Mouse (Mus musculus) 416B (cell line): ENCODE measurements around the gene Gm5901.
A peak's percentile ranks its signal among the peaks of the same experiment; 100 is the strongest.
"Not testable (repeated sequence)": the region's sequence is repeated elsewhere in the genome, so short reads cannot be mapped to it uniquely, and the experiment has no call there.

ENCODE experiments used
- DNase-seq: peaks from one replicate; pipeline ENCODE4 v3.0.0; 2011; ENCODE audit warnings: low read depth

The Gm5901 gene

GRCm38 (mm10) chr7:105374866-105375265 lies at the start of gene Gm5901:
Gene Gm5901 (plus strand): TSS chr7:105375038.
- DNase-seq, result no peak

- no peak for DNase-seq
These were observed 49.5 kb upstream of the Gm5901 start for GRCm38 (mm10) chr7:105325302-105325701.

GRCm38 (mm10) chr7:105334004-105334403 lies 40.8 kb upstream of the Gm5901 start, which contains the start of gene Olfr690:
Gene Olfr690 (minus strand): TSS chr7:105334104.
- no peak for DNase-seq

GRCm38 (mm10) chr7:105342170-105342569 lies 32.7 kb upstream of the Gm5901 start, which contains the start of gene Olfr691:
Gene Olfr691 (minus strand): TSS chr7:105342270.
- no peak for DNase-seq

- DNase-seq, result no peak
These were observed 32.1 kb upstream of the Gm5901 start for GRCm38 (mm10) chr7:105342752-105343151.

GRCm38 (mm10) chr7:105356064-105356463 lies 18.8 kb upstream of the Gm5901 start:
- not testable (repeated sequence) for DNase-seq

GRCm38 (mm10) chr7:105356487-105356886 lies 18.4 kb upstream of the Gm5901 start:
- DNase-seq, result not testable (repeated sequence)

GRCm38 (mm10) chr7:105361713-105362112 lies 13.1 kb upstream of the Gm5901 start:
- no peak for DNase-seq

GRCm38 (mm10) chr7:105367268-105367667 lies 7.6 kb upstream of the Gm5901 start:
- DNase-seq, result no peak

- DNase-seq, result no peak
These were observed 6.9 kb upstream of the Gm5901 start, which contains the start of gene Olfr692 for GRCm38 (mm10) chr7:105367930-105368329. Gene Olfr692 (plus strand): TSS chr7:105368230.

- DNase-seq, result no peak
These were observed 6.3 kb upstream of the Gm5901 start for GRCm38 (mm10) chr7:105368521-105368920.

GRCm38 (mm10) chr7:105372912-105373311 lies 1.9 kb upstream of the Gm5901 start:
- peak; percentile 87 for DNase-seq

- DNase-seq, result peak; percentile 65
These were observed 1.3 kb upstream of the Gm5901 start for GRCm38 (mm10) chr7:105373509-105373908.

GRCm38 (mm10) chr7:105373976-105374375 lies 862 bp upstream of the Gm5901 start:
- DNase-seq, result no peak

GRCm38 (mm10) chr7:105380329-105380728 lies 5.5 kb downstream of the Gm5901 start:
- peak; percentile 7 for DNase-seq

- DNase-seq, result peak; percentile 31
These were observed 12.9 kb downstream of the Gm5901 start for GRCm38 (mm10) chr7:105387696-105388095.

- peak; percentile 24 for DNase-seq
These were observed 15.4 kb downstream of the Gm5901 start for GRCm38 (mm10) chr7:105390236-105390635.

GRCm38 (mm10) chr7:105394606-105395005 lies 19.8 kb downstream of the Gm5901 start:
- no peak for DNase-seq

- DNase-seq, result peak; percentile 11
These were observed 20.4 kb downstream of the Gm5901 start for GRCm38 (mm10) chr7:105395131-105395820.

GRCm38 (mm10) chr7:105396126-105396525 lies 21.3 kb downstream of the Gm5901 start:
- no peak for DNase-seq

- DNase-seq, result peak; percentile 91
These were observed 24.5 kb downstream of the Gm5901 start for GRCm38 (mm10) chr7:105399058-105399934.

GRCm38 (mm10) chr7:105399935-105400624 lies 25.2 kb downstream of the Gm5901 start, which contains the start of gene Fam160a2:
Gene Fam160a2 (minus strand): TSS chr7:105400054.
- peak; percentile 99 for DNase-seq
